Mouse (Mus musculus): ENCODE results near the gene Evpl. TPM values are rescaled to one million over a fixed set of nuclear protein-coding genes. Genes with fewer than 3 reads are reported as not detected.
"Not testable (repeated sequence)": the region's sequence is repeated elsewhere in the genome, so short reads cannot be mapped to it uniquely, and the experiment has no call there.

The Evpl gene
- 1 to 10 TPM; 2.1 to 2.8 (median 2.5) TPM for total RNA-seq (2022)

DNA sequence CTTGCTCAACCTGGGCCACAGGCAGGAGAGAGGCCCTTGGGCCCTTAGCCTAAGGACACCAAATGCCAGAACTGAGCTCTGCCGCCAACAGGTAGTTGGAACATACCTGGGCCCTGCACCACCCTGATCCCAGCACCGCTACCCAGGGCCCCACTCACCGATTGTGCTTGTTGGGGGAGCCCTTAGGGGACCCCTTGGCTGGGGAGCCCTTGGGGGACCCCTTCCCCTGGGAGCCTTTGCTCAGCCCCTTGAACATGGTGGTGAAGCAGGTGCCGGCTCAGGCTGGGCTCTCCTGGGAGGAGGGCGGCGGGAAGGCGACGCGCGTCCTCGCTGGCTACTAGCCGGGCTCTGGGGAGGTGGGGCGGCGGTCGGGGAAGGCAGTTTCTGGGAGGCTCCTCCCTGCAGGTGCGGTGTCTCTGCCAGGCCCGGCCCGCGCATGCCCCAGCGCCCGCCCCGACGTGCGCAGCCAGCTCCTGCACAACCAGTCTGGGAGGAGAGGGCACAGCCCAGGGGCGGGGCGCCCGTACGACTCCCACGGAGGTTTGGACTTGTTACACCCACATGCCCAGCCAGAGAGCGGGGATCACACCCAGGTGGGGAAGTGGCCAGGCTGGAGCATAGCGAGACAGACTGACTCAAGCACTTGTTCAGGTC is at the start of gene Evpl:
TSS of gene Evpl (minus strand) at position 336 of the 654 bp plus-strand sequence.
- DNase-seq (ENCODE audit: low spot score in 2 of 2) = no peak

DNA sequence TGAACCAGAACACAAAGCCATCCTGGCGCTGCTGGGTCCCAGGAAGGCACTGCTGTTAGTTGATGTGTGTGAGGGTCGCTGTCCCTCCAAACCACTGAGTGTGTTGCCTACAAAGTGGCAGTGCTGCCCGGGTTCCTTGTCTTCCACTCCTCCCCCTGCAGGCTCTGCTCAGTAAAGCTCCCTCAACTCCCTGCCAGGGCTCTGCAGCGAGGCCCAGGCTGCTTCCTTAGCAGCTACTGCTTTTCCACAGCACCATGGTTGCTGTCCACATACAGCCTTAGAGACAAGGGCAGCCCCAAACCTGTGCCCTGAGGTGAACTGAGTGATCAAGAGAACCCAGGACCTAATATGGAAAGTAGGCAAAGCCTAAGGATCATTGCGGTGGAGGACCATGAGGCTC is 49.5 kb upstream of the Evpl start:
- no peak for DNase-seq (ENCODE audit: low spot score in 2 of 2)

DNA sequence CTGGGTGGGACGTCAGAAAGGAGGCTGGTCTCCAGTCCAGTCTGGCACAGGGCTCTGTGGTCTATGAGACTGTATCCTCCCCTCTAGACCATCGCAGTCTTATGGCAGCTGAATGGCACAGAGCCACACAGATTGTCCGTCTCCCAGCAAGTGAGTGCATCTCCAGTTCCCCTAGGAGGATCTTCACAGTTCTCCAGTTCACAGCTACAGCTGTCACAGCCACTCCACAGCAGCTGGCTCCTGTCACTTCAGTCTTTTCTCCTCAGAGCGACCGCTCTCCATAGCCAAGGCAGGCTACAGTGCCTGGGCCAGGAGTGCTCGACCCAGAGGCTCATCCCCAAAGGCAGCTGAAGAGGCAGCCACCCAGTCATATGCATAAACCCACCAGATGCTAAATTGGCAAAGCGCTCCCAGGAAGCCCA is 47.9 kb upstream of the Evpl start:
- no peak for DNase-seq (ENCODE audit: low spot score in 2 of 2)

DNA sequence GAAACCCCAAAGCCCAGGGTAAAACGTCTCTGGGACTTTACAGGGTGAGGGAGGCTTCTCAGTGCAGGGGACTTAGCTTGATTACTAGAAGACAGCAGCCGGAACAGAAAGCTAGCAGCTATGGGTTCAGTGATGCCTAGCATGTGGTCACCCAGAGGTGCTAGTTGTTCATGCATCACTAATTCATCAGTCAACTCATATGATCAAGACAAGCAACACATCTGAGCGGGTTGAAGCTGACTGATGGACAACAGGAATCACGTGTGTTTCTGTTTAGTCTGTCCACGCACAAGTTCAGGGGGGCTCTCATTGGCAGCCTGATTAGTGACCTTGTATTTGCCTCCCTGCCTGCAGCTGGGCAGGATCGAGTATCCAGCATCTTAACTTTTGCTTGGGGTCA is 46.1 kb upstream of the Evpl start:
- DNase-seq (ENCODE audit: low spot score in 2 of 2) = no peak

DNA sequence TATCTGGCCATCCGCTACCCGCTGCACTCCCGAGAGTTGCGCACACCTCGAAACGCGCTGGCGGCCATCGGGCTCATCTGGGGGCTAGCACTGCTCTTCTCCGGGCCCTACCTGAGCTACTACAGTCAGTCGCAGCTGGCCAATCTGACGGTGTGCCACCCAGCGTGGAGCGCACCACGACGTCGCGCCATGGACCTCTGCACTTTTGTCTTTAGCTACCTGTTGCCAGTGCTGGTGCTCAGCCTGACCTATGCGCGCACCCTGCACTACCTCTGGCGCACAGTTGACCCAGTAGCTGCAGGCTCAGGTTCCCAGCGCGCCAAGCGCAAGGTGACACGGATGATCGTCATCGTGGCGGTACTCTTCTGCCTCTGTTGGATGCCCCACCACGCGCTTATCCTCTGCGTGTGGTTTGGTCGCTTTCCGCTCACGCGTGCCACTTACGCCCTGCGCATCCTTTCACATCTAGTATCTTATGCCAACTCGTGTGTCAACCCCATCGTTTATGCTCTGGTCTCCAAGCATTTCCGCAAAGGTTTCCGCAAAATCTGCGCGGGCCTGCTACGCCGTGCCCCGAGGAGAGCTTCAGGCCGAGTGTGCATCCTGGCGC is 45.1 kb upstream of the Evpl start:
- DNase-seq (ENCODE audit: low spot score in 2 of 2) = no peak

DNA sequence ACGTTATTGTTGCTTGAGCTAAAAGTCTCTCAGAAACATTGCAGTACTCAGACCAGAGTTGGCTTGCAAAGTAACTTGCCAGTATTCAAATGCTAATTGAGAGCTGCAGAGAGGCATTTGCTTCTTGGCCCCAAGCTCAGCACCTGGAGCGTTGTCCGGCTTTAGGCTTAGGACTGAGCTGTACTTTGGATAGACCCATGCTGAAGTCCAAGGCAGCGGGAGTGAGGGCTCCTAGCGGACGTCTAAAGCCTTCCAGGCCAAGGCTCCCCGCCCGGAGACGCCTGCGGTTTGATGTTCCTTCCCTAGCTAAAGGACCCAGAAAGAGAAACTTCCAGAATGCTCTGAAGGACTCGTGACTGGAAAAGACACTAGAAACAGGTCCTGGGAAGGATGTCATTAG is 44.2 kb upstream of the Evpl start:
- no peak for DNase-seq (ENCODE audit: low spot score in 2 of 2)

DNA sequence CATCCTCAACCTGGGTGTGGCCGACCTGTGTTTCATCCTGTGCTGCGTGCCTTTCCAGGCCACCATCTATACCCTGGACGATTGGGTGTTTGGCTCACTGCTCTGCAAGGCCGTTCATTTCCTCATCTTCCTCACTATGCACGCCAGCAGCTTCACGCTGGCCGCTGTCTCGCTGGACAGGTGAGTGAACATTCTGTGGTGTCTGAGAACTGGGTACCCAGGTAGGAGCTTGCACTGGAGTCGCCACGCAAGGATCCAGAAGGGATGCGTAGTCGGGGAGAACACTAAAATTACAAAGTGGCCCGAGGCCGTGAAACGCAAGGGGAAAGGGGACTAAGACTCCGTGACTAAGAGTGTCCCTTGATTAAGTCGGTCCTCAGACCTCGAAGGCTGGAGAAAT is 43.8 kb upstream of the Evpl start:
- DNase-seq (ENCODE audit: low spot score in 2 of 2) = no peak

DNA sequence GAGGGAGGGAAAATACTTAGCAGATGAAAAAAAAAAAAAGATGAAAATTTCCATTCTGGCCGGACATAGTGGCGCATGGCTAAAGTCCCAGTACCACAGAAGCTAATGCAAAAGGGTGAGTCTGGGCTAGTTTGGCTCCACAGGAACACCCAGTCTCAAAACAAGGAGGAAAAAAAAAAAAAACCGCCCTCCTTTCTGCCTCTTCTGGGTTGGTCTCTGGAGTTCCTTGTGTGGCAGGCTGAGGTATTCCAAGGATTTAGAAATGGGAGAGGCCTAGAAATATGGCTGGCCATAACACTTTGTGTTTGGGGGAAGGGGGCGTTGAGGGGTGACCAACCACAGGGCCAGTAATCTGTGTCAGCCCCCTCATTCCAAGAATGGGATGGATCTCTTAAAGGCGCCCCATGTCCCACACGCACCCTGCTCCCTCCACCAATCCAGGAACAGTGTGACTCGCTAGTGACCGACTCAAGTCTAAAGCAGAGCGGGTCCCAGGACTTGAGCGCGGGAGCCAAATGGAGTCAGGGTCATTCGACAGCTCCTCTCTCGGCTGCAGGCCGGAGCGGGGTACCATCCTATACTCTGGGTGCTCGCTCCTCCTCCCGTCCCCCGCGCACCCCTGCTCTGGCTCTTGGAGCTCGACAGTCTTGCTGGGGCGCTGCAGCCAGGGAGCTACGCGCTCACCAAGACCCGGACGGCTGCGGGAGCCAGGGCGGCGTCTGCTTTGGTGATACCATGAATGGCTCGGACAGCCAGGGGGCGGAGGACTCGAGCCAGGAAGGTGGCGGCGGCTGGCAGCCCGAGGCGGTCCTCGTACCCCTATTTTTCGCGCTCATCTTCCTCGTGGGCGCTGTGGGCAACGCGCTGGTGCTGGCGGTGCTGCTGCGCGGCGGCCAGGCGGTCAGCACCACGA is 43.1 kb upstream of the Evpl start, which contains the start of gene Galr2:
TSS of gene Galr2 (plus strand) at position 189 of the 913 bp plus-strand sequence.
- DNase-seq (ENCODE audit: low spot score in 2 of 2) = no peak

DNA sequence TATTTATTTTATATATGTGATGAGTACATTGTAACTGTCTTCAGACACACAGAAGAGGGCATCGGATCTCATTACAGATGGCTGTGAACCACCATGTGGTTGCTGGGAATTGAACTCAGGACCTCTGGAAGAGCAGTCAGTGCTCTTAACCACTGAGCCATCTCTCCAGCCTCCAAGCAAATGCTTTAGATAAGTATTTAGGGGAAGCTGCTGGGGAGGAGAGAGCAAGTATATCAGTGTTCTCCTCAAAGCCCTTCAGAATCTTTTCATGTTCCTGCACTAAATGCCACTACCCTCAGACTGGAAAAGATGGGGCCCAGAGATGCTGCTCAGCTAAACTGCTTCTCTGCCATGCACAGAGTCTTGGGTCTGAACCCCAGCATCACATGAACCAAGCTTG is 39.3 kb upstream of the Evpl start:
- DNase-seq (ENCODE audit: low spot score in 2 of 2) = not testable (repeated sequence)

DNA sequence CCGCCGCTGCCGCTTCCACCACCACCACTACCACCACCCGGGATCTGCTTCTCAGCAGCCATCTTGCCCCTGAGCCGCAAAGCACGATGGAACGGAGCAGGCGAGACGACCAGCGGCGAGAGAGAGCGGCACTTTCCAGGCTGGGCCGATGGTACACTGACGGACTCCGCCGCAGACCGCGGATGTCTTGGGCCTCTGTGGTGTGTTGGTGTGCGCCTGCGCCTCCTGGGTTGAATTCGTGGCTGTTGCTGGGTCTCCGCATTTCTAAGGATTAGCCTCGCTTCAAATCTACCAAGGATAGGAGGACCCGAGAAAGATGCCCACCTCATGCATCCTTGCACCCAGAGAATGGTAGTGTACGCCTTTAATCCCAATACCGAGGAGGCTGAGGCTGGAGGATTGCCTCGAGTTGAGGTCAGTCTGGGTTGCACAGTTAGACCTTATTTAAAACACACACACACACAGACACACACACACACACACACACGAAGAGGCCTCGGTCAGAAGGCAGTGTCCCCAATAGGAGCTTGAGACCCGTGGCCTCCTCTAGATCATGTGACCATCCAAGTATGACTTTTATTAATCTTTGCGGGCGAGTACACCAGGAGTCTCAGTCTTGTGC is 36.3 kb upstream of the Evpl start, which contains the start of gene Srp68:
TSS of gene Srp68 (minus strand) at position 173 of the 622 bp plus-strand sequence.
- peak; percentile 89 to 90 for DNase-seq (ENCODE audit: low spot score in 2 of 2)

DNA sequence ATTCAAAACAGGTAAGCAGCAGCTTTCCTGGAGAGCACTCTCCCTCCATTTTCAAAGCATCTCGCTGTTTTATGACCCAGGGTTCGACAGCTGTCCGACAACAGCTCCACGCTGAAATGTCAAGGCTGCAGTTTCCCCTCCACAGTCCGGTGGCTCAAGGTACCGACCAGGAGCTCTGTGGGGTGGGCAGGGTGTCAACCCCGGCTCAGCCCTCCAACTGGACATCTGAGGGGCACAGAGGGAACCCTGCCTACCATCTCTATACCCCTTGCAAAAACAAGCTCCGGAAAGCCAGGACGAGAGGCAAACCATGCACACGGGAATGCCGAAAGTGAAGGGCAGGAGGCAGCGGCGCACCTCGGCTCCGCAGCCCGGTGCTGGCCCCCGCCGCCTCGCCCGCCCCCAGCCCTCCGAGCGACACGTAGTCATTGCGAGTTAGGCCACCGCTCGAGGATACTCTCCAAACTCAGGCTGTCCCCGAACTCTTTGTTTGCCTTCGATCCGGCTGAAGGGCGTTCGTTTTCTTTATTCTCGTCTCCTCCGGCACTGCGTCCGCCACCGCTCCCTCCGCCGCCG is 35.7 kb upstream of the Evpl start:
- DNase-seq (ENCODE audit: low spot score in 2 of 2) = no peak

DNA sequence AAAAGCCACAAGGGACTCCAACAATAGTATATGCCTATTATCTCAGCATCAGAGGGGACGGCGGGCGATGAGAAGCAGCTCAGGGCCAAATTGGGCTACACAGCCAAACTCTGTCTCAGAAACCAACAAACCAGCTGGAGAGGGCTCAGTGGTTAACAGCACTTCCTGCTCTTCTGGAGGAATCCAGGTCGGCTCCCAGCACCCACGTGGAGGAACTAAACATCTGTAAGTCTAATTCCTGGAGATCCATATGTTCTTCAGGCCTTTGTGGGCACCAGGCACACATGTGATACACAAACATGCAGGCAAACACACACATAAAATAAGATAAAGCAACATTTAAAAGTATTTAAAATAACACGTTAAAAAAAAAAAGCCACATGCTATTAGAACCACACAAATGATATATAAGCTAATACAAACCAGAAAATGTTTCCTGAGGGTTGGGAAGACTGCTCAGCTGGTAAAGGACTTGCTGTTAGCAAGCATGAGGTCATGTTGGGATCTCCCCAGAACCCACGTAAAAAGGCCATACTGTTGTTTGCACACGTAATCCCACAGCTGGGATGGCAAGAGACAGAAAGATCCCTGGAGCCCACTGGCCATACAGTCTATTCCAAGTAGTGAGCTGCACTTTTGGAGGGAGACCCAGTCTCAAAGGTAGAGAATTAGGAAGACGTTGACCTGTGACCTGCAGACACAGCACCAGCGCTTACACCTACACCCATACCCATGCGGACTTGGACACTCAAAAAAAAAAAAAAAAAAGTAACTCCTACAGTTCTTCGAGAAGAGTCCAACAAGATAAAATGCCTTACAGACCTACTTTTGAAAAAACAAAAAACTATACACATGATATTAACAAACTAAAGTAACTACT is 35.0 kb upstream of the Evpl start:
- no peak for DNase-seq (ENCODE audit: low spot score in 2 of 2)

DNA sequence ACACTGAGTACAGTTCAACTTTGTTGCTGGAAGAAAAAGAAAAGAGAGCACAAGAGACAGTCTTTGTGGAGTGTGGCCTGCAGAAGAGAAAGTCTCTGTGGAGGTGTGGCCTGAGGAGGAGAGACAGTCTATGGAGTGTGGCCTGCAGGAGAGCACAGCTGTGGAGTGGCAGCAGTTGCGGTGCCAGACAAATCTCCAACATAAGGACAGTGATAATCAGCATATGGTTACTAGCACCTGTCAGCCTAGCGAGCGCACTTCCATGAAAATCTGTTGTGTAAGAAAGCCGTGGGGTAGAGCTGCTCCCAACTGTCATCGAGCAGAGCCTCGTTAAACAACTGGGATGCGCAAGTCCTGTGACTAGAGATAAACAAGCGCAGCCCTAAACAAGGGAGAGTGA is 31.7 kb upstream of the Evpl start:
- DNase-seq (ENCODE audit: low spot score in 2 of 2) = no peak

DNA sequence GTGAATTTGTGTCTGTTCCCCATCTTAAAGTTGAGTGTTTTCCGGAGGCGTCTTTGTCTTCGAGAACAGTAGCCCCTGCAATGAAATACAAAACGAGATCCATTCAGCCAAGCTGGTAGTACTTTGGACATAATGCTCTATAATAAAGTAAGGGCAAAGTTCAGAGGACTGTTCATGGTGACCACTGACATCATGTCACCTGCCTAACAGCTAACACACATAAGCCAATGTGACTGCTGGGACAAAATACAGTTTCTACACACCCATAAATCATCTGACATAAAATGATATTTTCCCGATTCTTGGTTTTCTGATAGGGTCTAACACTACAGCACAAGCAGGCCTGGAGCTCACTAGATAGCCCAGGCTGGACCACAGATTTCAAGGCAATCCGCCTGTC is 30.4 kb upstream of the Evpl start:
- DNase-seq (ENCODE audit: low spot score in 2 of 2) = no peak

DNA sequence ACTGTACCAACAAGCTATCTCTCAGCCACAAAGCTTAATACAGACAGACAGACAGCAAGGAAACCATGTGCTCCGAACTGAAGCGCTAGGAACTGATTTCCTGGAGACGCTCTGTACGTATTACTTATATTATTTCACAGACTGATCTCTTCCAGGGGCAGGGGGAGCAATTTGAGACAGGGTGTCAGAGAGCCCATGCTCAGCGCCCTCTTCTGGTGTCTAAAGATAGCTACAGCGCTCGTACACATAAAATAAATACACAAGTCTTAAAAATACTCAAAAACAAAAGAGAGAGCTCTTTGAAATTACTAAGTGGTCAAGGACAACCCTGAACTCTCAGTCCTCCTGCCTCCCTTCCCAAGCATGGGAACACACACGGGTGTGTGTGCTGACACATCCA is 29.8 kb upstream of the Evpl start:
- no peak for DNase-seq (ENCODE audit: low spot score in 2 of 2)

DNA sequence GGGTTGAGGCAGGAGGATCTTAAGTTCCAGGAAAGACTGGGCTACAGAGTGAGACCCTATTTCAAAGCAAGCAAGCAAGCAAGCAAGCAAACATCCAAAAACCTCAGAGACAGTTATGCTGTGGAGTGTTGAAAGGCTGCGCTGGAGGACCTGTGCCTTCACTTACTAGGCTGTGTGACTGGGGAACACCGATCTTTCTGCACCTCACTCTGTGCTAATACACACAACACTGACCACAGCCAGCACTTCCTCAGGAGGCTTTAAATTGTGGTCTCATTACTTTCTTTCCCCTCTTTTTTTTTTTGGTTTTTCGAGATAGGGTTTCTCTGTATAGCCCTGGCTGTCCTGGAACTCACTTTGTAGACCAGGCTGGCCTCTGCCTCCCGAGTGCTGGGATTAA is 28.0 kb upstream of the Evpl start:
- no peak for DNase-seq (ENCODE audit: low spot score in 2 of 2)

DNA sequence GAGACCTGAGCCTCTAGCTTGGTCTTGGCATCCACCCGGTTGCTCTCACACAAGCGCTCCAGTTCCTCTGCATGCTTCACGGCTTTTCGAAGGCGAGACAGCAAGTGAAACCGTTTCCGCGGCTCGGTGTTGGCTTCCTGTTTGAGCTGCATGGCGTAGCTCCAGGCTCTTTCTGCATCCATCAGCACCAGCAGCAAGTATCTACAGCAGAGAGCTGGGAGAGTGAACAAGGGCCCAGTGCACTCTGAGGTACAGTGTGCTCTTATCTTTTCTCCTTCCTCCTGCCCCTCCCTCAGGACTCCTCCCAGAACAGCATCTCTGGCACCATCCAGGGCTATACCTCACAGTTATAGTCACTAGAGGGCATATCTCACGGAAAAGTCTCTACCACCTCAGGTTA is 27.5 kb upstream of the Evpl start:
- DNase-seq (ENCODE audit: low spot score in 2 of 2) = no peak

DNA sequence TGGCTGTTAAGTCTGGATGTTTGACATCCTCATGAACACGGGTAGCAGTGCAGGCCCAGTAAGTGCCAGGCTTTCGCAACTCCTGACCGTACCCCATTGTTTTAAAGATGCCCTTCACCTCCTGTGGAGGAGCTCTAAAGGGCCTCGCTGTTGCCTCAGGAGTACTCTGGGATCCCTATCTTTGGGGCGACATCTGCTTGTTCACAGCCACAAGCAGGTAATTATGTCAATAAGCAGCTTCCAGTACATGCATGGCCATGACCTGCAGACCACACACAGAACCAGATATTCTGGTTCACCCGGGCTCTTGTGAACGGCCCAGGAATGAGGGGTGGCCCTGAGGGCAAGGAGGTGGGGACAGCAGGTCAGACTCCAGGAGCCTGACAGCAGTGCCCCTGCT is 22.4 kb upstream of the Evpl start:
- no peak for DNase-seq (ENCODE audit: low spot score in 2 of 2)

DNA sequence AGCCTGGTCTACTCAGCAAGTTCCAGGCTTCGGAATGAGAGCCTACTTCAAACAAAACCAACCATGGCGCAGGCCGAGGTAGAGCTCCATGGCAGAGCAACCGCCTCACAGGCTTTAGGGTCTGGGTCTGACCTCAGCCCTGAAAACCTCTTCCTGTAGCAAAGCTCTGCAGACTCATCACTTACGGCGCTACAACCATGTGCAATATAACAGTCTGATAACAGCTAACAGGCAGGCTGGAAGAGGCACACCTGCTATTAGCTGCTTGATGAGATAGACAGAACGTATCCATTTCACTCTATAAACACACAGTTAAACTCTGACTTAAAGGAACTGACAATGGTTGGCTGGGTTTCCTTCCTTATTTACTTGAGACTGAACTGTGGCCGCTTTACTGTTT is 21.6 kb upstream of the Evpl start:
- DNase-seq (ENCODE audit: low spot score in 2 of 2) = no peak

DNA sequence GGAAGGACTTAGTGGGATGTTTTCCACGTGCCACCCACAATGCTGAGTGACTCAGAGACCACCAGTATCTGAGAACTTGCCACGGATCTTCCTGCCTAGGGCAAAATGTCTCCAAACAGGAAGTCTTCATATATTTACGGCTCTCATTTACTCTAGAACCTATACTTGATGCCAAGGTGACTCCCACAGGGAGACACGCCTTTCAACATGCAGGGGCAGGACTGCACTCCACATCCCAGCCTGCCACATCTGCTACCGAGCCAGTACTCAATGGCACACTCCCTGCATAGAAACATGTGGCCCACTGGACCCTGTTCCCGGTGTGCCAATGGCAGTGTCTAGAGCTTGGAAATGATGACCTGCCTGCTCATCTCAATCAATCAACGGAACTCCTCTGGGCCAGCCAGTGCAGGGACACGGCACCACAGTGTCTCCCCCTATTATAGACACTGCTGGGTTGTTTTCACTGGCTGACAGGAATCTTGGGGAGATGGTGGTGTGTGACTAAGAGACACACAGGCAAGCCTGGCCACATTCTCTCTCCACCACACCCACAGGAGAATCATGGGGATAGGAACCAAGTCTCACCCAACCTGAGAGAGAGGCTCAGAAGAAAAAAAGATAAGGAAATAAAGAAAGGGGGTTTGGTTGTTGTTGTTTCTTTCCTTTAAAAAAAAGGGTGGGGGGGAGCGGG is 18.3 kb upstream of the Evpl start:
- no peak for DNase-seq (ENCODE audit: low spot score in 2 of 2)
